Mouse (Mus musculus): ENCODE measurements around the gene Lelp1. TPM values are rescaled to one million over a fixed set of nuclear protein-coding genes. Genes with fewer than 3 reads are reported as not detected.

The Lelp1 gene
- polyA plus RNA-seq, 1 experiment from 2014 or later = not detected

Other genes with a start within 250 kb of the Lelp1 start
- gene Pglyrp3, start 128.2 kb downstream of the Lelp1 start, polyA plus RNA-seq (2015; fragmentation: Nextera tagmentation; extraction: Ambion mirVana) = not detected in 2 replicates
- 2.5 and 3.7 TPM in 2 replicates for gene Lor, start 59.6 kb downstream of the Lelp1 start, polyA plus RNA-seq (2015; fragmentation: Nextera tagmentation; extraction: Ambion mirVana)
- not detected in 2 replicates for gene Prr9, start 18.8 kb downstream of the Lelp1 start, polyA plus RNA-seq (2015; fragmentation: Nextera tagmentation; extraction: Ambion mirVana)
- not detected in 2 replicates for gene Sprr2a1, start 73.1 kb upstream of the Lelp1 start, polyA plus RNA-seq (2015; fragmentation: Nextera tagmentation; extraction: Ambion mirVana)
- not detected in 2 replicates for gene Sprr2a2, start 73.2 kb upstream of the Lelp1 start, polyA plus RNA-seq (2015; fragmentation: Nextera tagmentation; extraction: Ambion mirVana)
- gene Sprr2a3, start 142.7 kb upstream of the Lelp1 start, polyA plus RNA-seq (2015; fragmentation: Nextera tagmentation; extraction: Ambion mirVana) = not detected in 2 replicates
- not detected in 2 replicates for gene Sprr2b, start 173.9 kb upstream of the Lelp1 start, polyA plus RNA-seq (2015; fragmentation: Nextera tagmentation; extraction: Ambion mirVana)
- not detected in 2 replicates for gene Sprr2d, start 196.4 kb upstream of the Lelp1 start, polyA plus RNA-seq (2015; fragmentation: Nextera tagmentation; extraction: Ambion mirVana)
- not detected in 2 replicates for gene Sprr2e, start 209.4 kb upstream of the Lelp1 start, polyA plus RNA-seq (2015; fragmentation: Nextera tagmentation; extraction: Ambion mirVana)
- gene Sprr2f, start 222.4 kb upstream of the Lelp1 start, polyA plus RNA-seq (2015; fragmentation: Nextera tagmentation; extraction: Ambion mirVana) = not detected in 2 replicates
- gene Sprr2h, start 242.9 kb upstream of the Lelp1 start, polyA plus RNA-seq (2015; fragmentation: Nextera tagmentation; extraction: Ambion mirVana) = not detected in 2 replicates

Data from midbrain, embryonic 13.5 days (tissue).